Mouse (Mus musculus) right cerebral cortex, postnatal 36 days (tissue): ENCODE measurements around the gene Ipcef1.

ENCODE experiments used
- DNase-seq, 2 experiments: peaks; one replicate each; pipeline ENCODE4 v3.0.0; 2022; ENCODE audit warnings: low spot score in 2 of 2, mixed read lengths in 1 of 2

Gene Ipcef1

DNA sequence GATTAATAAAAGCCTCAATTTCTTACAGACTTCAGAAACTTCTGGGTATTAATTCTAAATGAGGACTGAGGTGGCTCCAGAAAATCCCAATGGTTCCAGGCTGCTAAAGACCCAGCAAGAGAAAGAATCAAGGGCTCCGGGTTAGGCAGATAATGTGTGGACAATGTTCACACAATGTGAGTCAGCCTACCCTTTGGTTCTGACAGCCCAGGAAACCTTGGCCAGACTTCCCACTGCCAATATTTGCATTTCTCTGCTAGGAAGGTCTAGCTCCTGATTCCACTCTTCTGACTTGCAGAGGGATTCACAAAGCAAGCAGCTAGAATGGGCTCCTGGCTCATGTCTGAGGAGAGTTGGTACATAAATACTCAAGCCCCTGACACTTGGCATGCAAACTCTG, 83.9 kb downstream of the Ipcef1 start:
- DNase-seq: no peak

DNA sequence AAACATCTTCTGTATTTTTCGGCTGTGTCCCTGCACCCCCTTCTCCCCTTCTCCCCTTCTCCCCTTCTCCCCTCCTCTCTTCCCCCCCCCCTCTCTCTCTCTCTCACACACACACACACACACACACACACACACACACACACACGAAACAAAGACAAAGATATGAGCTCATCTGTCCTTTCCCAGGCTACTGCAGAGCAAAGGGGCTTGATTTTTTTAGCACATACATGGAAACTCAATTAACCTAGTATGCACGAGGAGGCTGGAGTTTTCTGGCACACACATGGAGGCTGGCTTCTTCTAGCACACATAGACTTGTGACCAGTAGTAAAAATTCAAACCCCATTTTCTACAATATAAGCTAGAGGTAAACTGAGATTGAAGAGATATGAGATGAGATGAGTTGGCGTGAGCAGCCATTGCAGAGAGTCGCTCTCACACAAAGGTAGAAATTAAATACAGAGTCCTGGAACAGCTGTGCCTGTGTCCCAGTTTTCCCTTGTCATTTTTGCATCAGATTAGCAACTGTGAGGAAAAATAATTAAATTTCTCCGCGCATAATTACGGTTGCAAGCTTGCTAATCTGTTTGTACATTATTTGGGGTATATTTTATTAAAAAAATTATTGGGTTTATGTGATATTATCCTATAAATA, 84.6 kb downstream of the Ipcef1 start:
- DNase-seq: no peak

DNA sequence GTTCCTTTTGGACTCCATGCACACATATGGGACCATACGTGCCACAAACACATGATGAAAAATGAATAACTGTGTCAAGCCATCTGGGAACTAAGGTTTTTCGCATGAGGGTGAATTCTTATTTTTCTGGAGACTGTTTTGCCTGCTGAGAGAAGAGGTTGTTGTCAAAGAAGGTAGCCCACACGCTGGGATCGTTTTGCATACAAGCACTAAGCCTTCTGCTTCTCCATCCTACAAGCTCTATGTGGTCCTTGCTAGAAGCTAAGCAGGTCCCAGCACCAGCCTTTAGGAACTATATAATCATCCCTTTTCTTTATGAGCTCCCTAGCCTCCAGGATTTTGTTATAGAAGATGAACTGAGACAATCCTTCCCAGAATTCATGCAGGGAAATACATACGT, 93.5 kb downstream of the Ipcef1 start:
- DNase-seq: no peak

DNA sequence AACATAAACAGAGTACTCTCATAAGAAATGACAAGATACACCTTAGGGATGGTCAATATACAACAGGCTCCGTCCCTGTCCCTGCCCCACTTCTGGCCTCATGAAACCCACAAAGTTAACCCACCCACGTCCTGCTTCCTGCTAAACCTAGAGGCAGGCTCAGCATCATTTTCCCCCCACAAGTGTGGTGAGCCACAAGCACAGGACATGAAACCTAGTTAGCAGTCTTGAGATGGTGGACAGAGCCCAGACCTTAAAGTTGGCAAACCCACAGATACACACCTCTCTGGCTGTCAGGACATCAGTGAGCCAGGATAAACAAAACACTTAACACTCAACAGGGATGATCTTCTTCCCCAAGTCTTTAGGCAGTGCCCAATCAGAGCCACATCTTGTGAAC, 95.9 kb downstream of the Ipcef1 start:
- no peak for DNase-seq

DNA sequence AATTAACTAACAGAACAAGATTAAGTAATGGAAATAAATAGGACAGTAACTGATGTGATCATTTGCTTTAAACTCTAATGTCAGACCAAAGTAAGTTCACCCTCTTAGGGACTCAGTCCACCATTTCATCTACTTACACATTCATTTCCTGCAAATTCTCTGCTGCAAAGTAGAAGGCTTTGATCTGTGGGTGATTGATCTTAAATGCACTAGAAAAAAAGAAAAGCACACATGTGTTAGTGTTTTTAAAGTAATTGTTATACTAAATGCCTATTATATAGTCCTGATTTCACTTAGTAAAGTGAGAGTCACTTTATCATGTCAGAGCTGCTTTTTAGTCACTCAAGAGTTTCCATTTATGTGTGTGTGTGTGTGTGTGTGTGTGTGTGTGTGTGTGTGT, 97.7 kb downstream of the Ipcef1 start:
- DNase-seq: no peak

DNA sequence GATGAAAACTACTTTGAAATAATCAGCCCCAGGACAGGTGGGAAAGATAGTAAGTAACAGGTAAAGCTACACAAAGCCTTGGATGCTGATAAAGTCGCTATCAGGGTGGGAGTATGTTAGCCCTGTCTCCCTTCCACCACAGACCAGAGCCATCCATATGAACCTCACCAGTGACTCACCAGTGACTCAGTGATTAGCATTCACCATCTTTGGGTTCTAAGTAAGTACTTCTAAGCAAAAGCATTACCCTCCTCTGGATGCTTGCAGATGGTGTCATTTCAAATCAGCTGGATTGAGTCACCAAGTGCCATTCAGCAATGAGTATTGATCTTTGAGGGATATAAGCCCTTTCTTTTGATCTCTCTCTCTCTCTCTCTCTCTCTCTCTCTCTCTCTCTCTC, 99.2 kb downstream of the Ipcef1 start:
- no peak for DNase-seq

DNA sequence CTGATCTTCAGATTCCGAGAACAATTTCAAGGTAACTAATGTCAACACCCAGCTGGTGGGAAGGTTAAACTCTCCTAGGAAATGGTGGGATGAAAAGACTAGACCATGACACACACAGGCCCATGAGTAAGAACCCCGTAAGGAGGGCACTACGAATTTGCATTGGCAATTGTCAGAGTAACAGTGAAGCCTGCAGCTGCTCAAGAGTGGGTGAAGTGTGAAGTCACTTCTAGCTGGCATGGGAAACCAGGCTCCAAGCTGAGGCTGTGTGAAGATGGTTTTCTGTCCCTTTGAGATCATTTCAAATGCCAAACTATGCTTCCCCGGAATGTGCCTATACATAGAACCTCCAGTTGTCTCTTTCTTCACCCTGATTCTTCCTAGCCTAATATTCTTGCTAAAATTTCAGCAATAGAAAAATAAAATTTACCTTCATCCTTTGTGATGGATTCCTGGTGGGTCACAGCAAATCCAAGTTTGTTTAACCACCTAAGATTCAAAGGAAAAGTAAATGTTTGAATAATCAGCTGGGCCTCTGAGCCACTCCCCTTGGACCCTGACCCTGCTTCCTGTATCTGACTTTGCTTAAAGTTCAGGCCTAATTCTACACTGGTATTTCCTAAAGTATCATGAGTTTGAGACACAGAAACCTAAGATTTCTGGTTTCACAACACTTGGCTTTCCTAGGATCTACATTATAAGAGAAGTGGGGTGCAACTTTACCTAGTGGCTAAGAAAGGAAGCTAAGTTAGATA, 115.4 kb downstream of the Ipcef1 start:
- peak; percentile 75 to 88 for DNase-seq

DNA sequence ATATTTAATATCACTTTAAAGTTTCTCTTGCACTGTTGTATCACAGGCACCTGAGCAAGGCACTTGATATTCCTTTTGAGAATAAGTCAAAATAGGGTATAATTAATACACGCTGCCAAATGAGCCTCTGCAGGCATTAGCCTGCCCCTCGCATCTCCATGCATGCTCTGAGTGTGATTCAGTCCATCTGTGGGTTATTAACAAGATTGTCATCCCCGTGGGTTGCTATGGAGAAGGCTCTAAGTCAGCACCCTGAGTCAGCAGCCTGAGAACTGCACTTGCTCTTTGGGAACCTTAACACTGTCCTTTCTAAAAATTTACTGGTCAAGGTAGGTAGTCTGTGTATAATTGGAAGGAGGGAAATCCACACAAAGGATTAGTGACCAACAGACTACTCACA, 117.5 kb downstream of the Ipcef1 start:
- DNase-seq: no peak

DNA sequence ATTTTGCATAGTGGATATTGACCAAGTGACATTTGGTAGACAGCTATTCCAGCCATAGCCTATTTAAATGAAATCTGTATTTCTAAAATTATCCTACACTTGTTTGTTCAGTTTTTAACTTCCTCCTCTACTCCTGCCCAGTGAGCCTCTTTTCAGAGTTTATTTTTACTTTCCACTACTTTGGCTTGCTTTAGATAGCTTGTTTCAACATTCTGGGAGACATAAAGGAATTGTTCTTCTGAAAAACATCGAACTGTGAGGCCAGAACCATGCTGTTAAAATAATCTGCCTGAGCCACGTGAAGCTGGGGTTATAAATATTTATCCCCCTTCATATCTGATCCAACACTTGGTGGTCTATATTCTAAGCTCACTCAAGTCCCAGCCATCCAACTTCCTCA, 121.4 kb downstream of the Ipcef1 start:
- DNase-seq: no peak

DNA sequence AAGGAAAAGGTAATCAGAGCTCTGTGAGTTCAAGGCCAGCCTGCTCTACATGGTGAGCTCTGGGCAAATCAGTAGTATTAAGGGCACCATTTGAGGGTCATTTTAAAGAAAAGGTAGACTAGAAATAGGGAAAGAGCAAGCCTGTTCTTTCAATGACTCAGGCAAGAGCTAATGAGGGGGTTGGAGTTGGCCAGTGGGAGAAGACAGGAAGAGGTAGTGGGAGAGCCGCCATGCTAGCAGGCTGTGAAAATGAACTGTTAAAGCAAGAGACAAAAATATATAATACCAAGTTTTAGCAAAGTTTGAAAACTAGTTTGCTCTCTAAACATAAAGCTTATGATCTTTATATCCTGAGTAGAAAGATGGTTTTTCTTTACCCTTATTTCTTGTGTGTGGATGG, 121.9 kb downstream of the Ipcef1 start:
- peak; percentile 20 to 47 for DNase-seq

DNA sequence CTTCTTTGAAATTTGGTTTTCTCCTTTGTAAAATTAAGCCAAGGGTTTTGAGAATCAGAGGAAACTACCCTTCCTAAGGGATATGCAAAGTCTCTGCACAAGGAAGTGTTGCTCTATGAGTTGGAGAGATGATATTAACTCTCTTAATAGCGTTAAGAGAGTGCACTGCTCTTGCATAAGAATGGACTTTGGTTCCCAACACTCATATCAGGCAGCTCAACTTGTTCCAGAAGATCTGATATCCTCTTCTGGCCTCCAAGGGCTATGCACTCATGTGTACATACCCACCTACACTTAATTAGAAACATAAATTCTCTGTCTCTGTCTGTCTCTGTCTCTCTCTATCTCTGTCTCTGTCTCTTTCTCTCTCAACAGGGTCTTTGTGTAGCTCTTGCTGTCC, 123.4 kb downstream of the Ipcef1 start:
- no peak for DNase-seq

DNA sequence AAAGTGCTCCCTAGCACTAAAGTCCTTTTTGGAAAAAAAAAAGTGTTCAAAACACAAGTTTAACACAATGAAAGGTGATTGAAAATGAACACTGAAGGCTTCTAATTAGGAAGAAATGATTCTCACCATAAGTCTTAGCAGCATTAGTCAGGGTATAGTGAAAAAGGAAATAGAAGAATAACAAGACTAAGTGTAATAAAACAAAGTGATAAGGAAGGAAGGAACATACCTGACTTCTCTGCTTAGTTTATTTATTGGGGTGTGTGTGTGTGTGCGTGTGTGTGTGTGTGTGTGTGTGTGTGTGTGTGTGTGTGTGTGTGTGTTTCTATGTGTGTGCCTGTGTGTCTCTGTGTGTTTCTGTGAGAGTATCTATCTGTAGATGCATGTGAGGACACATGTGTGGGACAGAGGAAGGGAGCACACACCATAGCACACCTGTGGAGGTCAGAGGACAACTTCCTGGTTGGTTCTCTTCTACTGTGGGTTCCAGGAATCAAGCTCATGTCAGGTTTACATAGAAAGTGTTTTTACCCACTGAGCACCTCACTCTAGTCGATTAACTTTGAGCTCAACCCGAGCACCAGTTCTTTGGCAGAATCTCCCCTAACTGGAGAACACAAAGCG, 124.6 kb downstream of the Ipcef1 start:
- DNase-seq: no peak

DNA sequence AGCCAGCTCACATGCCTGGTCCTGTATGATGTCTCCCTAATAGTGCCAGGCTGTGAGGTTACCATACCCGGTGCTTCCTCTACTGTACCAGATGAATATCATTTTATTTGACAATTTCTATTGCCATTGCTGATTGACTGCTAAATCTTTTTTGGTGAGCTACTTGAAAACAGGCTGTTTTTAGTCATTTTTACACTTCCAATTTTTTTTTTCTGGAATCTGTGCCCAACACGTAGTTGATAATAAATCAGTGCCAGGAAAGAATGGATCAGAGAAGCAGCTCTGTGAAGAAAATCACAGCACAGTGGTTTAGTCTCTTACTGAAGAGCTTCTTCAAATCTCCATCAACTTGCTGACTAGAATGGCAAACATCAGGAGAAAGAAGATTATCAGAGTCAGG, 125.6 kb downstream of the Ipcef1 start:
- no peak for DNase-seq

DNA sequence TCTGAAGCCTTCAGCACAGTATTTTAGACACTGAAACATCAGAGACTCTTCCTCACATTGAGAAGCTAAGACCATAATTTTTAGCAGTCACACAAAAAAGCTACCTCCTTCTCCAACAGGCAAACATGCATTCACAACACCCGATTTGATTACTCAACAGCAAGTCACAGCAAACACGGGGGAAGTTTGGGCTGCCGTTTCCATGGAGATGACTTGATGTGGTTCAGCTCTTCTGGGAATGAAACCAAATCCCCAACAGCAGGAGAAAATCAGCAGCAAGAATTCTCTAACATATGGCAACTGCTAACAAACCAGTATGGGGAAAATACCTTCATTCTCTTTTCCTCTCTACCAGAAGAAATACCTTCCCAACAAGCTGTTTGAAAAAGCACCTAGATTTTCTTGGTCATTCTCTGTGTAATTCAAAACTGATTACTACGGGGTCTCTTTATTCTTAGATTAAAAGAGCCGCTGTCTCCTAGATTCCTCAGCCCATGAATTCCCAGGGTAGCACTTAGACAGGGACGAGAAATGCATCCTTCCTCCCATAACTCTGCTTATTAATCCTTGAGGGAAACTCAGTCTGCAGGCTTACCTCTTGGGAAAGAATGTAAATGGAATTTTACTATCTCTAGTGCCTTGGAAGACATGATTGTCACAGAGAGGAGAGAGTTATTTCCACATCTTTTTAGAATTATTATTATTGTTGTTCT, 135.6 kb downstream of the Ipcef1 start:
- peak; percentile 77 to 88 for DNase-seq

DNA sequence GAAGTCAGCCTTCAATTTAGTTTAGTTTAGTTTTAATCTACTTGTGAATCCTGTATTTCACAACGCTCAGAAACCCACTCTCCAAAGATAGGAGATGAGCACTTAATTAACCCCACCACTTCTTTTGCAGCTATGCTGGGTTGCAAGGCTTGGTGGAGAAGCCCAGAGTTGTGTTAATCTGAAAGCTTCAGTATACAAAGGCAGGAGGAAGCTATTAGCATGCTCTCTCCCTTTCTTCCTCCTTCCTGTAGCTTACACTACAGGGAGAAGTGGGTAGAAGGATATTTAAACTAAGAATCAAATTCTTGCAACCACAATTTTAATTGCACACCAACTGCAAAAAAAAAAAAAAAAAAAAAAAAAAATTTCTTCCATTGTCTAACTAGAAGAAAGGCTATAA, 136.3 kb downstream of the Ipcef1 start:
- no peak for DNase-seq

DNA sequence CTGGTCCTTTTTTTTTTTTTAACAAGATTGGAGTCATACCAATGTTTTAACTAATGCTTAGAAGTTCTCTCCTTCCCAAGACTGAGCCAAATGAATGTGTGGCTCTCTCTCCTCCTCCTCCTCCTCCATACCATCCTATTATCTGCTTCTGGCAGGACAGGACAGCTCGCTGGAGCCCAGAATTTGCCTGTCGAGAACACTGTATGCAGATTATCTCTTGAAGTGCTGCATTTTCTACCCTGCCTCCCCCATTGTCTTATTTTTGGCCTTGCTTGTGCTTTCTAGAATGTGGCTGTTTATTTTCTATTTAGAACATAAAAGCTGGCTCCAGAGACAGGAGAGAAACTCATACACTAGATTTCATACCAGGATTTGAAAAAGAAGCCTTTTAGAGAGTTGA, 142.5 kb downstream of the Ipcef1 start:
- DNase-seq: peak; percentile 34 to 73

DNA sequence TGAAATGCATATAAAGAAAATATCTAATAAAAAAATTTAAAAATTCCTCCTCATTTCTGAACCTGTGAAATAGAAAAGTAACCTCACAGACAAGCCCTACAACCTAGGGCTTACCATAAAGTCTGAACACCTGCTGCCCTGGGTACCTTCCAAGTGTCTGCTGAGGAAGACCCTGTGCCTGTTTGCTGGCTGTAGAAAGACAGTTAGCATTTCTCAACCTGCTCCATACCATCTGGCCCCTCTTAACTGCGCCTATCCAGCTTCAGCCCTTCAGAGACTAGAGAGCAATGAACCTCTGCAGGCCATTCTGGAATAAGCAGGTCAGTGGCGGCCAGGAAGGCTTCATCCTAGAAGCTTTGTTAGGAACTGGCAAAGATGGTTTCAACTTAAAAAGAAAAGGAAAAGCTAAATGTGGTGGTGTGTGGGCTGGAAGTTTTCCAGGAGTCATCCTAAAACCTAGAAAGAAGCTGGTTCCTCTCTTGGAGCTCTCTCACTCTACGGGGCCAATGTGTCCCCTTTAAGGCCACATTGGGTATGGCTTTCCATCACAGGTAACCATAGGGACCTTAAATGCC, 150.4 kb downstream of the Ipcef1 start:
- no peak for DNase-seq

DNA sequence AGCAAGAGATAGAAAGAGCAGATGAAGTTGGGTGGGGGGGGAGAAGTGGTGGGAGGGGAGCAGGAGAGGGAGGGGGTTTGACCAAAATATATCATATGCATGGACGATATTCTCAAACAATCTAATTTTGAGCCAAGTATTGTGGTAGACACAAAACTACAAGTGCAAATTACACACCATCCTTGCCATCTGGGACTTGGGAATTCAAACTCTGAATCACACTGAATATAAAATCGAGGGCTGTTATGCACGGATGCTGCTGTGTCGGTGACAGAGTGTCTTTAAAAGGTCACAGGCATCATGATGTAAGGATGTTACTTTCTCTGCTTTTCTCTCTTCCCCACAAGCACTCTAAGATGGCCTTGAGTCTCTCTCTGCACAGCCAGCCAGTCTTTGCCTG, 152.2 kb downstream of the Ipcef1 start:
- no peak for DNase-seq

DNA sequence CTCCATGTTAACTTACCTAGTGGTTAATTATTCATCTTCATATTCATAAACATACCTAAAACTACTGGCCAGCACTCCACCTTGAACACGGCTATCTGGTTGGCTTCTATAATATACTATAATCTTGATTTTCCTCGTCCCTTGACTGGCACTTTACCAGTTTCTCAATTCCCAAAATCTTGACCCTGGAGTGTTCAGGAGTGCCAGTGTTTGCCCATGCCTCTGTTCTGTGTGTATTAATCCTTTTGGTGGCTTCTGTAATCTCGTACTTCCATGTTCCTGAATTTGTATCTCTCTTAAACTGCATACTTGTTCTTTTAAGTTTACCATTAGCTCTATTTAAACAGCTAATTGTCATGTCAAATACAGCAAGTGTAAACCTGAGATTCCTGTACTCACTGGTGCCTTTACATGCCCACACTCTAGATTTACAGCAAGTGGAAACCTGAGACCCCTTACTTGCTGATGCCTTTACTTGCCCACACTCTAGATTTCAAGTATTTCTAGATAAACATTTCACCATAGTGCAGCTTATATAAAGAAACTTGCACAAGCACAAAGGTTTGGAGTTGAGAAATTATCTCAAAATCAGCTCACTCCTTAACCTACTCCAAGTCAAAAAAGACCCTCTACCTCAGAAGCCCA, 155.5 kb downstream of the Ipcef1 start:
- no peak for DNase-seq

DNA sequence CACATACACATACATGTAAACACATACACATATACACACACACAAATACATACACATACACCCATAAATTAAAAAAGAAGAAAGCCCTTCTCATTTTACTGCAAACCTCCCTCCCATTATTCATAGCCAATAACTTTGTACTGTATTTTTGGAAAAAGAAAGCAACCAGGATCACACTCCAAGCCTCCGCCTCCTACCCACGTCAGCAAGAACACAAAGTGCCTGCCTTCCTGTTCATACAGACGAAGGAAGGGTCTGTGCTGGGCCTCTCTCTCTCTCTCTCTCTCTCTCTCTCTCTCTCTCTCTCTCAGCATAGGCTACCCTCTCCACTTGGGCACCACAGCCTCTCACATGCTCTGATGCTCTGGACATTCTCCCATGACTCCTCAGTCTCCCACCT, 156.5 kb downstream of the Ipcef1 start:
- DNase-seq: peak in 1 of 2 experiments; percentile 48

DNA sequence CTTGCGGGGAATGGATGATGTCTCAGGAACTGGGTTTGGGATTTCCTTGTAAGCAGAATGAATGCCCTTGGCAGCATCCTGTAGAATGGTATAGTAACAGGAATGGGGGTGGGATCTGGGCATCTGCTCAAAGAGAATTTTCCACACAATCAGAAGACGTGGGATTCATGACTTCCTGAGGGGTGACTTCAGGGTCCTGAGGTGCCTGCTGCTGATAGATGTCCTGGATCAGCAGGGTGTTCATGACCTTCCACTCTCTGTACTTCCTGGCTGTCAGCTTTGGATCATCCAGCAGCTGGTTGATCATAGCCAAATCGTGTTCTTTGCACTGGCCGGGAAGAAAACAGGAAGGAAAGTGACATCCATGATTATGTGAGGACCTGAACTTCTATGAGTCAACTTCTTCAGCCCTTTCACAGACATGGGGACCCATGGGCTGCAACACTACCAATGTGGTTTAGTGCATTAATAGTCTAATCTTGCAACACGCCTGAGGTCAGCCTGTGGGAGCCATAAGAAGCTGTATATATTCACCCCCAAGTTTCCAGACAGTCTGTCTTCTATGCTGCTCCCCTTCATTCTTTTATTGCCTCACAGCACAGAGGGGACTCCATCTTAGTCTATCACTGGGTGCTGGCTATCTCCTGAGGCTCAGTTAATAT, 161.8 kb downstream of the Ipcef1 start:
- DNase-seq: no peak
